Mouse (Mus musculus): ENCODE results near the gene Hhatl. TPM values are rescaled to one million over a fixed set of nuclear protein-coding genes. Genes with fewer than 3 reads are reported as not detected.
A peak's percentile ranks its signal among the peaks of the same experiment; 100 is the strongest.

Gene Hhatl
- polyA plus RNA-seq, 1 experiment from 2014 or later = 0.16 TPM

- Histone ChIP-seq H3K9ac (ENCODE audit: low read depth, low read length) (no peak overlapping the region), H3K4me3 (ENCODE audit: low read depth, low read length) (no peak overlapping the region), H3K4me1 (ENCODE audit: control insufficient read depth, insufficient read depth, low read length) (no peaks in the 10 kb centered on the region), H3K27me3 (ENCODE audit: control insufficient read depth, insufficient read depth, low read depth, low read length) (no peaks in the 10 kb centered on the region), H3K4me2 (ENCODE audit: low read length) (no peak overlapping the region), H3K27ac (ENCODE audit: low read length) (no peak overlapping the region), H3K36me3 (ENCODE audit: control insufficient read depth, insufficient read depth, low read length) (no peaks in the 10 kb centered on the region), H3K9me3 (replicated peaks; ENCODE audit: control insufficient read depth, low read length, poor library complexity, severe bottlenecking) (no peaks in the 10 kb centered on the region)
- ATAC-seq = no peak
- WGBS = 79% methylated on average over 6 of the region's 6 CpGs
Observed at GRCm38 (mm10) chr9:121828314-121828713, 36.0 kb upstream of the Hhatl start.

- H3K36me3 ChIP-seq (ENCODE audit: control insufficient read depth, insufficient read depth, low read length) = no peaks in the 10 kb centered on the region
- no peaks in the 10 kb centered on the region for H3K9me3 ChIP-seq (replicated peaks; ENCODE audit: control insufficient read depth, low read length, poor library complexity, severe bottlenecking)
- no peak overlapping the region for H3K9ac ChIP-seq (ENCODE audit: low read depth, low read length)
- H3K4me3 ChIP-seq (ENCODE audit: low read depth, low read length) = no peak overlapping the region
- no peaks in the 10 kb centered on the region for H3K27me3 ChIP-seq (ENCODE audit: control insufficient read depth, insufficient read depth, low read depth, low read length)
- H3K4me2 ChIP-seq (ENCODE audit: low read length) = no peak overlapping the region
- WGBS = 89% methylated on average over 3 of the region's 3 CpGs
- H3K27ac ChIP-seq (ENCODE audit: low read length) = no peak overlapping the region
- no peaks in the 10 kb centered on the region; the same call in 1 of the 2 replicates for H3K4me1 ChIP-seq (ENCODE audit: control insufficient read depth, insufficient read depth, low read length)
- no peak for ATAC-seq
Observed at GRCm38 (mm10) chr9:121826356-121826755, 34.0 kb upstream of the Hhatl start.

- 68% methylated on average over 7 of the region's 7 CpGs for WGBS
- 0 out of 2 replicates have a peak, but pooled peaks have one; percentile 51 for ATAC-seq
- H3K4me1 ChIP-seq (ENCODE audit: control insufficient read depth, insufficient read depth, low read length) = peaks cover 6% of the 10 kb centered on the region; the same call in 1 of the 2 replicates
Observed at GRCm38 (mm10) chr9:121823991-121824390, 31.7 kb upstream of the Hhatl start.

GRCm38 (mm10) chr9:121823051-121823450 is 30.7 kb upstream of the Hhatl start:
- no peak overlapping the region for H3K4me3 ChIP-seq (ENCODE audit: low read depth, low read length)
- 80% methylated on average over 1 of the region's 1 CpGs for WGBS
- peak overlapping the region; percentile 34; the same call in 1 of the 2 replicates for H3K27ac ChIP-seq (ENCODE audit: low read length)
- no peaks in the 10 kb centered on the region for H3K9me3 ChIP-seq (replicated peaks; ENCODE audit: control insufficient read depth, low read length, poor library complexity, severe bottlenecking)
- peaks cover 6% of the 10 kb centered on the region; the same call in 1 of the 2 replicates for H3K4me1 ChIP-seq (ENCODE audit: control insufficient read depth, insufficient read depth, low read length)
- H3K27me3 ChIP-seq (ENCODE audit: control insufficient read depth, insufficient read depth, low read depth, low read length) = no peaks in the 10 kb centered on the region
- no peak overlapping the region for H3K4me2 ChIP-seq (ENCODE audit: low read length)
- H3K9ac ChIP-seq (ENCODE audit: low read depth, low read length) = no peak overlapping the region
- no peak for ATAC-seq
- H3K36me3 ChIP-seq (ENCODE audit: control insufficient read depth, insufficient read depth, low read length) = no peaks in the 10 kb centered on the region

More at GRCm38 (mm10) chr9:121823991-121824390, 31.7 kb upstream of the Hhatl start:
- no peak overlapping the region for H3K4me2 ChIP-seq (ENCODE audit: low read length)
- no peak overlapping the region for H3K4me3 ChIP-seq (ENCODE audit: low read depth, low read length)
- no peaks in the 10 kb centered on the region for H3K36me3 ChIP-seq (ENCODE audit: control insufficient read depth, insufficient read depth, low read length)
- H3K27me3 ChIP-seq (ENCODE audit: control insufficient read depth, insufficient read depth, low read depth, low read length) = no peaks in the 10 kb centered on the region
- no peaks in the 10 kb centered on the region for H3K9me3 ChIP-seq (replicated peaks; ENCODE audit: control insufficient read depth, low read length, poor library complexity, severe bottlenecking)
- no peak overlapping the region for H3K27ac ChIP-seq (ENCODE audit: low read length)
- H3K9ac ChIP-seq (ENCODE audit: low read depth, low read length) = no peak overlapping the region

GRCm38 (mm10) chr9:121822585-121822991 is 30.3 kb upstream of the Hhatl start:
- peak; percentile 63; the same call in 1 of the 2 replicates for ATAC-seq
- Histone ChIP-seq H3K4me2 (ENCODE audit: low read length) (no peak overlapping the region), H3K9ac (ENCODE audit: low read depth, low read length) (no peak overlapping the region), H3K27ac (ENCODE audit: low read length) (peak overlapping the region; percentile 53), H3K9me3 (replicated peaks; ENCODE audit: control insufficient read depth, low read length, poor library complexity, severe bottlenecking) (no peaks in the 10 kb centered on the region), H3K36me3 (ENCODE audit: control insufficient read depth, insufficient read depth, low read length) (no peaks in the 10 kb centered on the region), H3K27me3 (ENCODE audit: control insufficient read depth, insufficient read depth, low read depth, low read length) (no peaks in the 10 kb centered on the region), H3K4me1 (ENCODE audit: control insufficient read depth, insufficient read depth, low read length) (peaks cover 6% of the 10 kb centered on the region; the same call in 1 of the 2 replicates), H3K4me3 (ENCODE audit: low read depth, low read length) (no peak overlapping the region)
- WGBS = 45% methylated on average over 6 of the region's 6 CpGs

GRCm38 (mm10) chr9:121820765-121821164 is 28.5 kb upstream of the Hhatl start:
- no peak overlapping the region for H3K4me2 ChIP-seq (ENCODE audit: low read length)
- ATAC-seq = no peak
- 74% methylated on average over 5 of the region's 5 CpGs for WGBS
- no peaks in the 10 kb centered on the region for H3K9me3 ChIP-seq (replicated peaks; ENCODE audit: control insufficient read depth, low read length, poor library complexity, severe bottlenecking)
- H3K9ac ChIP-seq (ENCODE audit: low read depth, low read length) = no peak overlapping the region
- no peak overlapping the region for H3K27ac ChIP-seq (ENCODE audit: low read length)
- no peak overlapping the region for H3K4me3 ChIP-seq (ENCODE audit: low read depth, low read length)
- H3K4me1 ChIP-seq (ENCODE audit: control insufficient read depth, insufficient read depth, low read length) = peaks cover 6% of the 10 kb centered on the region; the same call in 1 of the 2 replicates
- no peaks in the 10 kb centered on the region for H3K27me3 ChIP-seq (ENCODE audit: control insufficient read depth, insufficient read depth, low read depth, low read length)
- H3K36me3 ChIP-seq (ENCODE audit: control insufficient read depth, insufficient read depth, low read length) = no peaks in the 10 kb centered on the region

GRCm38 (mm10) chr9:121819771-121820471 is 27.6 kb upstream of the Hhatl start:
- WGBS = 51% methylated on average over 7 of the region's 7 CpGs
- Histone ChIP-seq H3K27ac (ENCODE audit: low read length) (peak overlapping the region; percentile 64), H3K9me3 (replicated peaks; ENCODE audit: control insufficient read depth, low read length, poor library complexity, severe bottlenecking) (no peaks in the 10 kb centered on the region), H3K27me3 (ENCODE audit: control insufficient read depth, insufficient read depth, low read depth, low read length) (no peaks in the 10 kb centered on the region), H3K9ac (ENCODE audit: low read depth, low read length) (no peak overlapping the region), H3K4me2 (ENCODE audit: low read length) (no peak overlapping the region), H3K36me3 (ENCODE audit: control insufficient read depth, insufficient read depth, low read length) (no peaks in the 10 kb centered on the region), H3K4me3 (ENCODE audit: low read depth, low read length) (no peak overlapping the region), H3K4me1 (ENCODE audit: control insufficient read depth, insufficient read depth, low read length) (peaks cover 6% of the 10 kb centered on the region; the same call in 1 of the 2 replicates)
- ATAC-seq = 0 out of 2 replicates have a peak, but pooled peaks have one; percentile 24

GRCm38 (mm10) chr9:121819073-121819770 is 26.9 kb upstream of the Hhatl start:
- ATAC-seq = no peak
- Histone ChIP-seq H3K27ac (ENCODE audit: low read length) (peak overlapping the region; percentile 64), H3K4me1 (ENCODE audit: control insufficient read depth, insufficient read depth, low read length) (peaks cover 6% of the 10 kb centered on the region; the same call in 1 of the 2 replicates), H3K9me3 (replicated peaks; ENCODE audit: control insufficient read depth, low read length, poor library complexity, severe bottlenecking) (no peaks in the 10 kb centered on the region), H3K36me3 (ENCODE audit: control insufficient read depth, insufficient read depth, low read length) (no peaks in the 10 kb centered on the region), H3K4me3 (ENCODE audit: low read depth, low read length) (no peak overlapping the region), H3K27me3 (ENCODE audit: control insufficient read depth, insufficient read depth, low read depth, low read length) (no peaks in the 10 kb centered on the region), H3K4me2 (ENCODE audit: low read length) (no peak overlapping the region), H3K9ac (ENCODE audit: low read depth, low read length) (no peak overlapping the region)
- WGBS = 78% methylated on average over 9 of the region's 9 CpGs

- no peaks in the 10 kb centered on the region for H3K27me3 ChIP-seq (ENCODE audit: control insufficient read depth, insufficient read depth, low read depth, low read length)
- no peak overlapping the region for H3K4me3 ChIP-seq (ENCODE audit: low read depth, low read length)
- H3K4me2 ChIP-seq (ENCODE audit: low read length) = no peak overlapping the region
- no peak overlapping the region for H3K9ac ChIP-seq (ENCODE audit: low read depth, low read length)
- peaks cover 9% of the 10 kb centered on the region; the same call in 1 of the 2 replicates for H3K4me1 ChIP-seq (ENCODE audit: control insufficient read depth, insufficient read depth, low read length)
- WGBS = 84% methylated on average over 6 of the region's 6 CpGs
- no peak overlapping the region for H3K27ac ChIP-seq (ENCODE audit: low read length)
- no peaks in the 10 kb centered on the region for H3K9me3 ChIP-seq (replicated peaks; ENCODE audit: control insufficient read depth, low read length, poor library complexity, severe bottlenecking)
- no peak for ATAC-seq
- H3K36me3 ChIP-seq (ENCODE audit: control insufficient read depth, insufficient read depth, low read length) = no peaks in the 10 kb centered on the region
Observed at GRCm38 (mm10) chr9:121815183-121815582, 22.9 kb upstream of the Hhatl start.
